Mouse (Mus musculus) heart, embryonic 12.5 days (tissue): ENCODE measurements around the gene Btg1. TPM values are rescaled to one million over a fixed set of nuclear protein-coding genes. Genes with fewer than 3 reads are reported as not detected.

ENCODE experiments used
- ATAC-seq: fragments of 200-750 bp; cut with Nextera tagmentation; 2 replicates; pipeline ENCODE4 v1.8.0; 2017; ENCODE audit warnings: moderate TSS enrichment, moderate library complexity; ENCODE audit not compliant: insufficient number of reproducible peaks, low FRiP score
- H3K27ac ChIP-seq: fragments of 300-500 bp; sonication (generic); 2 replicates; pipeline ENCODE4 v1.5.1; 2016; ENCODE audit warnings: mild to moderate bottlenecking, moderate library complexity; ENCODE audit not compliant: poor library complexity, severe bottlenecking
- H3K27me3 ChIP-seq: fragments of 300-500 bp; sonication (generic); replicated peaks from 2 replicates; pipeline ENCODE4 v1.6.1; 2016; ENCODE audit warnings: mild to moderate bottlenecking, moderate library complexity
- H3K36me3 ChIP-seq: fragments of 300-500 bp; sonication (generic); 2 replicates; pipeline ENCODE4 v1.6.1; 2016; ENCODE audit warnings: mild to moderate bottlenecking, moderate library complexity
- H3K4me1 ChIP-seq: fragments of 300-500 bp; sonication (generic); replicated peaks from 2 replicates; pipeline ENCODE4 v1.6.1; 2016; ENCODE audit warnings: mild to moderate bottlenecking
- H3K4me2 ChIP-seq: fragments of 300-500 bp; sonication (generic); 2 replicates; pipeline ENCODE4 v1.6.1; 2016; ENCODE audit warnings: mild to moderate bottlenecking, moderate library complexity
- H3K4me3 ChIP-seq: fragments of 300-500 bp; sonication (generic); 2 replicates; pipeline ENCODE4 v1.5.1; 2016; ENCODE audit warnings: mild to moderate bottlenecking
- H3K9ac ChIP-seq: fragments of 300-500 bp; sonication (generic); 2 replicates; pipeline ENCODE4 v1.6.1; 2016; ENCODE audit warnings: mild to moderate bottlenecking, moderate library complexity
- H3K9me3 ChIP-seq: fragments of 300-500 bp; sonication (generic); replicated peaks from 2 replicates; pipeline ENCODE4 v1.6.1; 2016; ENCODE audit warnings: mild to moderate bottlenecking, moderate library complexity
- WGBS: fragments of 180-500 bp; shearing (Covaris S2); methylation state at CpG from one replicate; pipeline ENCODE4 v1.1.7; 2016; 5-methylcytosine and 5-hydroxymethylcytosine counted together
- polyA plus RNA-seq: library from polyadenylated mRNA; unstranded; fragments of >200 nt; fragmentation: Nextera tagmentation; extraction: Ambion mirVana; gene quantifications from 2 replicates; pipeline ENCODE4 v1.2.1, GENCODE M21; 2016

Gene Btg1
- polyA plus RNA-seq, 1 experiment from 2014 or later = 51.6 TPM

GRCm38 (mm10) chr10:96635472-96635871 is 18.7 kb downstream of the Btg1 start:
- no peak for ATAC-seq

DNA sequence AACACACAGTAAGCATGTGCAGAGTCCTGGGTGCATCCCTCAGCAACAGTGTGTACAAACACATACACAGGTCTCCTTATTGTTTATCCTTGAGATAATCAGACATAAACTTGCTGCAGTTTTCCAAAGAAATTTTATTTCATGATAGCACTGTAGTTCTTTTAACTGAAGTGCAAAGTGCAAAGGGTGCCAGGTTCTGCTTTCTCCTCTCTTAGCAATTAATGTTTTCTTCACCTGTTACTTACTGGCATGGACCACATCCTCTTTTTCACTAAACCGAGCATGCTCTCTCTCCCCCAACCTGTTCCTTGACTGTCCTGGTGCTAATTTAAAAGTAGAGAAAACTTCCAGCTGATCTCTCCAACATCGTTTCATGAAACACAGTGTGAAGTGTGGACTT is 21.7 kb downstream of the Btg1 start:
- 86% methylated on average over 2 of the region's 2 CpGs for WGBS

More at GRCm38 (mm10) chr10:96635472-96635871, 18.7 kb downstream of the Btg1 start:
- no peak overlapping the region for H3K4me3 ChIP-seq
- H3K9ac ChIP-seq = no peak overlapping the region
- H3K27me3 ChIP-seq = no peaks in the 10 kb centered on the region
- 14% methylated on average over 4 of the region's 4 CpGs for WGBS
- H3K36me3 ChIP-seq = peaks cover 1% of the 10 kb centered on the region; the same call in 1 of the 2 replicates
- H3K4me2 ChIP-seq = no peak overlapping the region
- H3K4me1 ChIP-seq = peaks cover 17% of the 10 kb centered on the region
- H3K27ac ChIP-seq = no peak overlapping the region
- H3K9me3 ChIP-seq = no peaks in the 10 kb centered on the region

DNA sequence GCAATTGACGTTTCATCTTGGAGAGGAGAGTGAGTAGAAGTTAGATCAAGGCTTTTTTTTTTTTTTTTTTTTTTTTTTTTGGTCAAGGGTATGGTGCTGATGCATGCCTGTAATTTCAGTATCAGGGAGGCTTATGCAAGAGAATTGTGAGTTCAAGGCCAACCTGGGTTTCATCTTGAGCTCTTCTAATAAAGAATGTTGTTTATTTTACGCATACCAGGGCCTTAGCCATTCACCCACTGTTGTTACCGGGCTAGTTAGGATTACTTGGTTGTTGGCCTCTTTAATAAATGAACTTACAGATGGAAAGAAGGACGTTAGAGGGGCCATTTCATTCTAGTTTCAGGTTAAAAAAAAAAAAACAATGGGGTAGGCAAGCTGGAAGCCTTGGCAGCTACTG is 25.2 kb downstream of the Btg1 start:
- 0 out of 2 replicates have a peak overlapping the region, but pooled peaks have one; percentile 39 for H3K27ac ChIP-seq
- H3K9me3 ChIP-seq = no peaks in the 10 kb centered on the region
- H3K36me3 ChIP-seq = no peaks in the 10 kb centered on the region
- H3K9ac ChIP-seq = no peak overlapping the region
- WGBS = 78% methylated on average over 4 of the region's 4 CpGs
- H3K4me2 ChIP-seq = no peak overlapping the region
- ATAC-seq = no peak
- peaks cover 17% of the 10 kb centered on the region for H3K4me1 ChIP-seq
- H3K4me3 ChIP-seq = no peak overlapping the region
- H3K27me3 ChIP-seq = no peaks in the 10 kb centered on the region

More for the DNA sequence above, 21.7 kb downstream of the Btg1 start:
- H3K4me3 ChIP-seq = no peak overlapping the region
- no peak overlapping the region for H3K9ac ChIP-seq
- no peaks in the 10 kb centered on the region for H3K36me3 ChIP-seq
- no peaks in the 10 kb centered on the region for H3K27me3 ChIP-seq
- peaks cover 13% of the 10 kb centered on the region for H3K4me1 ChIP-seq
- no peak overlapping the region for H3K27ac ChIP-seq
- H3K4me2 ChIP-seq = no peak overlapping the region
- no peak for ATAC-seq
- no peaks in the 10 kb centered on the region for H3K9me3 ChIP-seq

DNA sequence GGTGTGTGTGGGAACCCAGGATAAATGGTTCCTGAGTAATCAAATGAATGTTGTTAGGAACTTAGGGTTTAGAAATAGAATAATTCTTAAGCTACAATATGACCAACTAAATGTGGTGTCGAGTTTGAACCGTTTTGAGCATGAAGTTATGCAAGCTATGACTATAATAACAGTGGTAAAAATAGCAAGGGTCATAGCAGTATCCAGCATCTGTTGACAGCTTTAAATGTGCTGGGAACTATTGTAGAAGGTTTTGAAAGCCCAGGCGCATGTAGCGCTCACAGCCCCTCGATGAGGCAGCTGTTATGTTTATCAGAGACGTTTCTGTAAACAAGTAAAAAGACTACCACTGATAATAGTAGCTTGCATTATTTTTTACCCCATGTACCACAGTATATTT is 25.9 kb downstream of the Btg1 start:
- Histone ChIP-seq H3K27ac (peak overlapping the region; percentile 49), H3K36me3 (no peaks in the 10 kb centered on the region), H3K4me2 (0 out of 2 replicates have a peak overlapping the region, but pooled peaks have one; percentile 10), H3K4me3 (no peak overlapping the region), H3K27me3 (no peaks in the 10 kb centered on the region), H3K9me3 (no peaks in the 10 kb centered on the region), H3K9ac (no peak overlapping the region), H3K4me1 (peaks cover 23% of the 10 kb centered on the region)
- no peak for ATAC-seq
- 27% methylated on average over 6 of the region's 6 CpGs for WGBS

DNA sequence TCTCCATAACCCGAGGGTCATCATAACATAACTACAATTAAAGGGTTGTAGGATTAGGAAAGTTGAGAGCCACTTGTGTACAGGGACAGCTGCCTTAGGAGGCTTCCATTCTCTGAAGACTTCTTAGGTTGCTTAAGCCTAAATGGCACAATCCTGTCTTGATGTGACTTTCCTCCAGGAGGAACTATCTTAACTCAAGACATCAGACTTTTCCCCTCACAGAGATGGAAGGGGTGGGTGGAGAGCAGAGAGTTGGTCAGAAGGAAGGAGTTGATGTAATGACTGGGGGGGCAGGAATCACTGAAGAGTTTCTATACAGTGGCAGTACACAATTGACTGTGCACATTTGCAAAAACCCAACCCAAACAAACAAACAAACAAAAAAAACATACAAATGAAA is 28.4 kb downstream of the Btg1 start:
- Histone ChIP-seq H3K27me3 (no peaks in the 10 kb centered on the region), H3K27ac (no peak overlapping the region)
- 74% methylated on average over 1 of the region's 1 CpGs for WGBS

GRCm38 (mm10) chr10:96646024-96646866 is 29.4 kb downstream of the Btg1 start:
- Histone ChIP-seq H3K9me3 (no peaks in the 10 kb centered on the region), H3K9ac (peak overlapping the region; percentile 34; the same call in 1 of the 2 replicates), H3K36me3 (no peaks in the 10 kb centered on the region), H3K27me3 (no peaks in the 10 kb centered on the region), H3K4me2 (peak overlapping the region; percentile 43), H3K27ac (0 out of 2 replicates have a peak overlapping the region, but pooled peaks have one; percentile 21), H3K4me1 (peaks cover 25% of the 10 kb centered on the region), H3K4me3 (no peak overlapping the region)
- 21% methylated on average over 13 of the region's 13 CpGs for WGBS
- peak; percentile 33; the same call in 1 of the 2 replicates for ATAC-seq

More for the DNA sequence above, 28.4 kb downstream of the Btg1 start:
- Histone ChIP-seq H3K4me3 (no peak overlapping the region), H3K4me1 (peaks cover 25% of the 10 kb centered on the region), H3K9ac (no peak overlapping the region), H3K4me2 (no peak overlapping the region), H3K36me3 (no peaks in the 10 kb centered on the region), H3K9me3 (no peaks in the 10 kb centered on the region)
- ATAC-seq = no peak

GRCm38 (mm10) chr10:96646867-96647462 is 30.2 kb downstream of the Btg1 start:
- Histone ChIP-seq H3K4me2 (peak overlapping the region; percentile 43), H3K27me3 (no peaks in the 10 kb centered on the region), H3K4me3 (no peak overlapping the region), H3K9ac (peak overlapping the region; percentile 34; the same call in 1 of the 2 replicates), H3K4me1 (peaks cover 25% of the 10 kb centered on the region), H3K27ac (0 out of 2 replicates have a peak overlapping the region, but pooled peaks have one; percentile 21), H3K36me3 (no peaks in the 10 kb centered on the region), H3K9me3 (no peaks in the 10 kb centered on the region)
- WGBS = 49% methylated on average over 5 of the region's 5 CpGs
- ATAC-seq = no peak

GRCm38 (mm10) chr10:96648161-96648561 is 31.4 kb downstream of the Btg1 start:
- H3K27me3 ChIP-seq = no peaks in the 10 kb centered on the region
- no peak overlapping the region for H3K4me2 ChIP-seq
- H3K9ac ChIP-seq = no peak overlapping the region
- WGBS = 40% methylated on average over 3 of the region's 3 CpGs
- ATAC-seq = no peak
- no peak overlapping the region for H3K4me3 ChIP-seq
- peaks cover 17% of the 10 kb centered on the region for H3K4me1 ChIP-seq
- no peaks in the 10 kb centered on the region for H3K36me3 ChIP-seq
- H3K27ac ChIP-seq = no peak overlapping the region
- H3K9me3 ChIP-seq = no peaks in the 10 kb centered on the region

GRCm38 (mm10) chr10:96649524-96649923 is 32.7 kb downstream of the Btg1 start:
- Histone ChIP-seq H3K9ac (no peak overlapping the region), H3K27ac (no peak overlapping the region), H3K36me3 (no peaks in the 10 kb centered on the region), H3K4me3 (no peak overlapping the region), H3K4me1 (peaks cover 16% of the 10 kb centered on the region), H3K4me2 (no peak overlapping the region), H3K27me3 (no peaks in the 10 kb centered on the region), H3K9me3 (no peaks in the 10 kb centered on the region)
- no peak for ATAC-seq
- WGBS = 77% methylated on average over 3 of the region's 3 CpGs

DNA sequence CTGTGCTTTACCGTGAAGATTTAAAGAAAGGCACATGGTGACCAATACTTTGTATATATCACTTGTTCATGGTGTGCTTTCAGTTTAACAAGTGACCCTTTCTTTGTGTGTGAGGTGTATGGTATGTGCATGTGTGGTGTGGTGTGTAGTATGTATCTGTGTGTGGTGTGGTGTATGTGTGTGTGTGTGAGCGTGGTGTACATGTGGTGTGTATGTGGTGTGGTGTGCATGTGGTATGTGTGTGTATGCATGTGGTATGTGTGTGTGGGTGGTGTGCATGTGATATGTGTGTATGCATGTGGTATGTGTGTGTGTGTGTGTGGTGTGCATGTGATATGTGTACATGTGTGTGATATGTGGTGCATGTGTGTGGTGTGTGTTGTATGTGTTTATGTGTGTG is 35.6 kb downstream of the Btg1 start:
- WGBS = 89% methylated on average over 2 of the region's 2 CpGs
- Histone ChIP-seq H3K4me1 (0 out of 2 replicates have a peak, but pooled peaks cover 4% of the 10 kb centered on the region), H3K4me3 (no peak overlapping the region), H3K9ac (no peak overlapping the region), H3K27me3 (no peaks in the 10 kb centered on the region), H3K4me2 (no peak overlapping the region), H3K36me3 (no peaks in the 10 kb centered on the region), H3K27ac (no peak overlapping the region), H3K9me3 (no peaks in the 10 kb centered on the region)
- no peak for ATAC-seq

GRCm38 (mm10) chr10:96653030-96653429 is 36.2 kb downstream of the Btg1 start:
- no peak for ATAC-seq
- Histone ChIP-seq H3K4me1 (no peaks in the 10 kb centered on the region), H3K9me3 (no peaks in the 10 kb centered on the region), H3K4me3 (no peak overlapping the region), H3K27ac (no peak overlapping the region), H3K9ac (no peak overlapping the region), H3K4me2 (no peak overlapping the region), H3K36me3 (no peaks in the 10 kb centered on the region), H3K27me3 (no peaks in the 10 kb centered on the region)
- WGBS = 78% methylated on average over 5 of the region's 5 CpGs
